Mouse (Mus musculus): ENCODE results near the gene Gm7942. TPM values are rescaled to one million over a fixed set of nuclear protein-coding genes. Genes with fewer than 3 reads are reported as not detected.
"Not testable (repeated sequence)": the region's sequence is repeated elsewhere in the genome, so short reads cannot be mapped to it uniquely, and the experiment has no call there.

The Gm7942 gene
- polyA plus RNA-seq (2012; rRNA removed) = not detected in 2 replicates

DNA sequence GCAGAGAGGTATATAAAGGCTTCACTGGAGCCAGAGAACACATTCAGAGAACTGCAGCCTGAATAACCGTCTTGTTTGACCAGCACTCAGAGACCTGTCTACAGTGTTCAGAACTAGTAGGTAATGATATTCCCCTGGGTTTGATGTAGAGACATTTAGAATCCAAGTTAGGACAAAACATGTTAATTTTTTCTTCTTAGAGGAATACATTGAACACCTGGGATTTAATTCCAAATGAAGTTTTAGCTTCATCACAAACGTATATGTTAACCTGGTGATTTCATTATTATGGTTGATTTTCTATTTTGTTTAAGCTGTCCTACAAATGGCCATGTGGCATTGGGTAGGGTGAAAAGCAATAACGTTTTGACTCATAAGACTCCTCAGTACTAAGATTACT, at the start of gene Gm7942:
Gene Gm7942 (plus strand): TSS at position 301 of the 400 bp plus-strand sequence.
- DNase-seq (ENCODE audit: low spot score) = not testable (repeated sequence)

Other genes starting within 250 kb of the Gm7942 start
- gene Gm3183, start 241.5 kb upstream of the Gm7942 start, polyA plus RNA-seq (2012; rRNA removed) = not detected in 2 replicates
- gene Gm6367, start 118.3 kb upstream of the Gm7942 start, polyA plus RNA-seq (2012; rRNA removed) = not detected in 2 replicates
- not detected in 2 replicates for gene Gm16513, start 75.7 kb downstream of the Gm7942 start, polyA plus RNA-seq (2012; rRNA removed)
- gene Gm10424, start 165.8 kb downstream of the Gm7942 start, polyA plus RNA-seq (2012; rRNA removed) = not detected in 2 replicates
- gene Gm3259, start 199.0 kb downstream of the Gm7942 start, polyA plus RNA-seq (2012; rRNA removed) = not detected in 2 replicates